ENCODE assay signal across 8 mouse cellular contexts in genomic region chr2:156613081-156613540, GRCm38 (mm10). TPM values are rescaled to one million over a fixed set of nuclear protein-coding genes. Genes with fewer than 3 reads are reported as not detected.
DNase-seq lines count a peak whose midpoint lies in the region; ATAC-seq and TF ChIP-seq lines count a peak whose summit lies in the region.

No protein-coding gene starts in this region.

- peaks cover 61% of the 10 kb centered on the region for H3K27me3 ChIP-seq in embryonic facial prominence, embryonic 15.5 days
- peaks cover 100% of the 10 kb centered on the region for H3K27me3 ChIP-seq in heart, embryonic 13.5 days (replicated peaks)
- peaks cover 69% of the 10 kb centered on the region for H3K27me3 ChIP-seq in liver, postnatal 0 days (ENCODE audit: insufficient read depth, low read length)

- H3K4me1 ChIP-seq in embryonic facial prominence, embryonic 15.5 days = peaks cover 28% of the 10 kb centered on the region
- H3K4me1 ChIP-seq in heart, embryonic 13.5 days = peaks cover 22% of the 10 kb centered on the region
- H3K4me1 ChIP-seq in liver, postnatal 0 days (ENCODE audit: insufficient read depth) = 0 out of 2 replicates have a peak, but pooled peaks cover 6% of the 10 kb centered on the region

- WGBS in embryonic facial prominence, embryonic 15.5 days = 1% methylated on average over 41 of the region's 41 CpGs
- WGBS in heart, embryonic 13.5 days = 2% methylated on average over 41 of the region's 41 CpGs
- WGBS in liver, postnatal 0 days (ENCODE audit: insufficient replicate concordance) = 1% methylated on average over 37 of the region's 41 CpGs

- TF ChIP-seq EP300 in liver, postnatal 0 days (IDR thresholded peaks at IDR 0.05; ENCODE audit: low read depth) = no peak

- ATAC-seq in embryonic facial prominence, embryonic 15.5 days (ENCODE audit: insufficient number of reproducible peaks, low FRiP score, low TSS enrichment, low read depth) = peak; percentile 58
- ATAC-seq in heart, embryonic 13.5 days (ENCODE audit: extremely low read depth, insufficient number of reproducible peaks, low FRiP score, low TSS enrichment) = no peak
- ATAC-seq in liver, postnatal 0 days = no peak

- peak overlapping the region; percentile 98 for H3K4me2 ChIP-seq in embryonic facial prominence, embryonic 15.5 days (replicated peaks)
- H3K4me2 ChIP-seq in heart, embryonic 13.5 days = peak overlapping the region; percentile 98
- H3K4me2 ChIP-seq in liver, postnatal 0 days (ENCODE audit: low read depth, low read length) = peak overlapping the region; percentile 74

- TF ChIP-seq CTCF in liver, postnatal 0 days (IDR thresholded peaks at IDR 0.05; ENCODE audit: low read depth) = peak; percentile 27; the same call in 1 of the 2 replicates

- no peaks in the 10 kb centered on the region for H3K9me3 ChIP-seq in embryonic facial prominence, embryonic 15.5 days (replicated peaks)
- no peaks in the 10 kb centered on the region for H3K9me3 ChIP-seq in heart, embryonic 13.5 days
- H3K9me3 ChIP-seq in liver, postnatal 0 days (ENCODE audit: low read length) = no peaks in the 10 kb centered on the region

- H3K27ac ChIP-seq in embryonic facial prominence, embryonic 15.5 days (replicated peaks) = no peak overlapping the region
- H3K27ac ChIP-seq in heart, embryonic 13.5 days (replicated peaks) = no peak overlapping the region
- H3K27ac ChIP-seq in liver, postnatal 0 days (ENCODE audit: low read depth) = no peak overlapping the region

- peak overlapping the region; percentile 73 for H3K4me3 ChIP-seq in embryonic facial prominence, embryonic 15.5 days (replicated peaks)
- peak overlapping the region; percentile 68 for H3K4me3 ChIP-seq in heart, embryonic 13.5 days
- peak overlapping the region; percentile 45 for H3K4me3 ChIP-seq in liver, postnatal 0 days (ENCODE audit: low read depth, low read length)

- H3K36me3 ChIP-seq in embryonic facial prominence, embryonic 15.5 days = no peaks in the 10 kb centered on the region
- no peaks in the 10 kb centered on the region for H3K36me3 ChIP-seq in heart, embryonic 13.5 days
- H3K36me3 ChIP-seq in liver, postnatal 0 days (replicated peaks; ENCODE audit: insufficient read depth, low read length) = no peaks in the 10 kb centered on the region

- no peak overlapping the region for H3K9ac ChIP-seq in embryonic facial prominence, embryonic 15.5 days
- peak overlapping the region; percentile 79 for H3K9ac ChIP-seq in heart, embryonic 13.5 days
- no peak overlapping the region for H3K9ac ChIP-seq in liver, postnatal 0 days (replicated peaks)

- peak; percentile 39 for DNase-seq in urinary bladder, postnatal 25 days (ENCODE audit: low spot score)
- DNase-seq in urinary bladder, postnatal 10 days (ENCODE audit: low spot score) = no peak
- DNase-seq in kidney, postnatal 36 days = peak; percentile 29 to 78
- DNase-seq in liver, postnatal 0 days = no peak
- peak; percentile 67 for DNase-seq in retina, embryonic 14.5 days (ENCODE audit: low spot score)
- DNase-seq in spleen, postnatal 36 days (ENCODE audit: low spot score in 2 of 2) = no peak

RNA-seq across cellular contexts. Expression of gene Dlgap4, which starts 0.4 kb away (rescaled TPM):
- polyA plus RNA-seq in embryonic facial prominence, embryonic 15.5 days (2015; fragmentation: Nextera tagmentation; extraction: Ambion mirVana) = 87.7 and 96.6 TPM in 2 replicates
- 51.9 and 53.5 TPM in 2 replicates for polyA plus RNA-seq in heart, embryonic 13.5 days (2015; fragmentation: Nextera tagmentation; extraction: Ambion mirVana)
- 10.7 and 14.2 TPM in 2 replicates for polyA plus RNA-seq in liver, postnatal 0 days (2015; fragmentation: Nextera tagmentation; extraction: Ambion mirVana)

Comparison
In these comparisons a context has a peak if more than half of its experiments do, and no peak if none do; other contexts are left out.
1. DNase-seq: peak in urinary bladder, postnatal 25 days (single experiment), kidney, postnatal 36 days (2 of 2) and retina, embryonic 14.5 days (single experiment); none in urinary bladder, postnatal 10 days (single experiment), liver, postnatal 0 days (single experiment) and spleen, postnatal 36 days (0 of 2).
2. Peak in every context shown above with its lines, with median percentiles within 50 percentile points of each other: H3K4me2 ChIP-seq and H3K4me3 ChIP-seq.